Mouse (Mus musculus): ENCODE measurements at regions not wholly inside any gene's neighbourhood (a gene's known extent, or its start where the extent isn't known, plus 50 kb on each side); places are given as distances from the start of the nearest gene placed in this dataset.
A peak's percentile ranks its signal among the peaks of the same experiment; 100 is the strongest.
"Not testable (repeated sequence)": the region's sequence is repeated elsewhere in the genome, so short reads cannot be mapped to it uniquely, and the experiment has no call there.

- DNase-seq: peak; percentile 38 to 50
These were observed 304.3 kb upstream of the Chordc1 start for GRCm38 (mm10) chr9:17987606-17988005.

DNA sequence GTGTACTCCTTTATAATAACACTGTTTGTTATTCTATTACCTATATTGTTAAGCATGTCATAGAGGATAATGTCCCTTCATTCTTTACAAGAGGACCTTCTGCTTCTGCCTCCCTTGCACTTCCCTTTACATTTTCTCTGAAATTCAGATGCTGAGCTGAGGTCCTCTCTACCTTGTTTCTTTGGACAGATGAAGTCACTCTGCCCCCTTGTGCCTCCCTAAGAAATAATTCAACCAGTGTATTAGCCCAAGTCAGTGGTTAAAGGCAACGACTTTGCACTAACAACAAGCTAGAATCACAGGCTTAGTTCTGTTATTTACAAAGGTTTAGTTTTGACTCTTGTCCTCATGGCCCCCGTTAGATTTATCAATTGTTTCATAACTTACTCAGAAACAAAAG is 289.4 kb upstream of the Chordc1 start:
- no peak for DNase-seq

DNA sequence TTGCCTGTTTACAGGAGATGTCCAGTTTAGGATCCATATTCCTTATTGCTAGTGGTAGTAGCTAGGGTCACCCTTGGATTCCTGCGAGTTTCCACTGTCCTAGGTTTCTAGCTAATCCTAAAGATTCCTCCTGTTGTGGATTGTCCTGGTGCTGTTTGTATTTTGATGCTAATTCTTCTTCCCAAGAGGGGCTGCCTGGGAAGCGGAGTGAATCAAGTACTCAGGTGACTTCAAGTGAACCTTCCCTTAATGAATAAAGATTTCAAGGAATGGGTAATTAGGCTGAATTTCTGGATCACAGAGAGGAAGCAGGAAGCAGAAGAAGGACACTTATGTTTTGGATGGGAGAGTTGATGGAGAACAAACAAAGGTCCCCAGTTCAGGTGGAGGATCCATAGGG is 250.6 kb upstream of the Chordc1 start:
- DNase-seq: no peak

GRCm38 (mm10) chr9:18042636-18043035 is 249.3 kb upstream of the Chordc1 start:
- DNase-seq: not testable (repeated sequence)

DNA sequence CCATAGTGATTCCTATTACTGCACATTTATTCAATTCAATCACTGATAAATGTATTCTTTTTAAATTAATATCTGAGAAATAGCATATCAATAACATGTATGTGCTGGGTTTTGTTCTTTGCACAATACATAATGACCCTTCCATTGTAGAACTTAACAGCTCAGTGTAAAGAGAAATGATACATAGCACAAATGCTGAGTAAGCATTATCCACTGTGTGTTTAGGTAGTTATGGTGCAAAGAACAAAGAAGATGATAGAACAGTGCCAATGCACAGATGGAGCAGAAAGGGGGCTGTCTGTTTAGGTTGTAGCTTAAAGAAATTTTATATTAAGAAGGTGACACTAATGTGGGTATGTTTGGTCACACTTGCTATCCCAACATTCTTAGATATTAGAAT is 215.0 kb upstream of the Chordc1 start:
- DNase-seq: no peak

DNA sequence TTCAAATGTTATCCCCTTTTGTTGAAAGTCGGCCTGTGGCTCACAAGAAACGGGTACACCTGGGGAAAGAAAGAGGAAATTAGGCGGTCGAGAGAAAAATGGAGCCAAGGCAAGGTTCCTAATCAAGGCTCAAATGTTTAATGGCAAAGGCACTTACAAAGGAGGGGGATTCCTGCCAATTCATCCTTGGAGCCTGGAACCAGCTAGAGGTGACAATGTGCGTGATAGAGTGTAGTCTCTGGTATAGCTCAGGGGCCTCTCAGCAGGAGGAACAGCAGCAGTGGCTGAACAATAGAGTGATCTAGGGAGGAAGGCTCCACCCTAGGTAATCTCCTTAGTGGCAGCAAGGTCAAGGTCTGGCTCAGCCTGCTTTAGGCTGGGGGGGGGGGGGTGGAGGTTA is 213.5 kb upstream of the Chordc1 start:
- not testable (repeated sequence) for DNase-seq

GRCm38 (mm10) chr9:18079120-18079519 is 212.8 kb upstream of the Chordc1 start:
- not testable (repeated sequence) for DNase-seq

All from B cell, adult 2 months (primary cell).